Mouse (Mus musculus) forebrain, embryonic 16.5 days (tissue): ENCODE data around the gene Plk3. TPM values are rescaled to one million over a fixed set of nuclear protein-coding genes. Genes with fewer than 3 reads are reported as not detected.

Source experiments
- microRNA-seq: library from miRNA; unstranded; fragments of <30 nt; microRNA quantifications from one replicate; pipeline ENCODE4, GENCODE M21; 2017
- polyA plus RNA-seq: library from polyadenylated mRNA; unstranded; fragments of >200 nt; fragmentation: Nextera tagmentation; extraction: Ambion mirVana; gene quantifications from 2 replicates; pipeline ENCODE4 v1.2.1, GENCODE M21; 2015

Plk3 gene
- polyA plus RNA-seq, 1 experiment from 2014 or later: 10.2 TPM

Small RNAs within 50 kb of the gene (microRNA-seq; reads per million reads assigned to microRNA genes)
- not detected for gene Gm22398

Other genes with a start within 250 kb of the Plk3 start
- gene Urod, start 139.6 kb downstream of the Plk3 start, polyA plus RNA-seq: 59.1 and 63.4 TPM in 2 replicates
- 27.4 and 27.7 TPM in 2 replicates for gene Hectd3, start 138.6 kb downstream of the Plk3 start, polyA plus RNA-seq
- gene Eif2b3, start 114.6 kb downstream of the Plk3 start, polyA plus RNA-seq: 42.1 and 42.2 TPM in 2 replicates
- gene Ptch2, start 37.9 kb downstream of the Plk3 start, polyA plus RNA-seq: 2.9 and 5.5 TPM in 2 replicates
- 4.3 and 4.8 TPM in 2 replicates for gene Btbd19, start 8.2 kb downstream of the Plk3 start, polyA plus RNA-seq
- 0.35 and 0.53 TPM in 2 replicates for gene Tctex1d4, start 7.2 kb downstream of the Plk3 start, polyA plus RNA-seq
- 418 and 427 TPM in 2 replicates for gene Rps8, start 22.3 kb upstream of the Plk3 start, polyA plus RNA-seq
- gene Kif2c, start 48.7 kb upstream of the Plk3 start, polyA plus RNA-seq: 27.2 and 33.2 TPM in 2 replicates
- gene Tmem53, start 118.0 kb upstream of the Plk3 start, polyA plus RNA-seq: 5.3 and 6.2 TPM in 2 replicates
- 0.65 and 0.68 TPM in 2 replicates for gene Armh1, start 118.2 kb upstream of the Plk3 start, polyA plus RNA-seq